Mouse (Mus musculus) midbrain, embryonic 15.5 days (tissue): Measurements from ENCODE around the gene Hydin. TPM values are rescaled to one million over a fixed set of nuclear protein-coding genes. Genes with fewer than 3 reads are reported as not detected.
"Not testable (repeated sequence)": the region's sequence is repeated elsewhere in the genome, so short reads cannot be mapped to it uniquely, and the experiment has no call there.

Experiments
- ATAC-seq: fragments of 200-750 bp; cut with Nextera tagmentation; replicated peaks from 2 replicates; pipeline ENCODE4 v1.8.0; 2017; ENCODE audit warnings: moderate TSS enrichment
- H3K27ac ChIP-seq: fragments of 300-500 bp; sonication (generic); 2 replicates; pipeline ENCODE4 v1.5.1; 2015; ENCODE audit warnings: mild to moderate bottlenecking, inconsistent platforms
- H3K27me3 ChIP-seq: fragments of 300-500 bp; sonication (generic); replicated peaks from 2 replicates; pipeline ENCODE4 v1.6.1; 2015; ENCODE audit warnings: inconsistent platforms
- H3K36me3 ChIP-seq: fragments of 300-500 bp; sonication (generic); replicated peaks from 2 replicates; pipeline ENCODE4 v1.6.1; 2015; ENCODE audit warnings: inconsistent platforms
- H3K4me1 ChIP-seq: fragments of 300-500 bp; sonication (generic); 2 replicates; pipeline ENCODE4 v1.6.1; 2015; ENCODE audit warnings: inconsistent platforms
- H3K4me2 ChIP-seq: fragments of 300-500 bp; sonication (generic); 2 replicates; pipeline ENCODE4 v1.6.1; 2015; ENCODE audit warnings: inconsistent platforms, mild to moderate bottlenecking, moderate library complexity
- H3K4me3 ChIP-seq: fragments of 300-500 bp; sonication (generic); 2 replicates; pipeline ENCODE4 v1.5.1; 2015; ENCODE audit warnings: mild to moderate bottlenecking, inconsistent platforms
- H3K9ac ChIP-seq: fragments of 300-500 bp; sonication (generic); 2 replicates; pipeline ENCODE4 v1.6.1; 2015; ENCODE audit warnings: mild to moderate bottlenecking, inconsistent platforms
- H3K9me3 ChIP-seq: fragments of 300-500 bp; sonication (generic); 2 replicates; pipeline ENCODE4 v1.6.1; 2016; ENCODE audit warnings: inconsistent platforms
- WGBS: fragments of 180-500 bp; shearing (Covaris S2); methylation state at CpG from one replicate; pipeline ENCODE4 v1.1.7; 2015; ENCODE audit warnings: mixed read lengths; 5-methylcytosine and 5-hydroxymethylcytosine counted together
- polyA plus RNA-seq: library from polyadenylated mRNA; unstranded; fragments of >200 nt; fragmentation: Nextera tagmentation; extraction: Ambion mirVana; gene quantifications from 2 replicates; pipeline ENCODE4 v1.2.1, GENCODE M21; 2015

The Hydin gene
- polyA plus RNA-seq, 1 experiment from 2014 or later = 0.44 TPM

DNA sequence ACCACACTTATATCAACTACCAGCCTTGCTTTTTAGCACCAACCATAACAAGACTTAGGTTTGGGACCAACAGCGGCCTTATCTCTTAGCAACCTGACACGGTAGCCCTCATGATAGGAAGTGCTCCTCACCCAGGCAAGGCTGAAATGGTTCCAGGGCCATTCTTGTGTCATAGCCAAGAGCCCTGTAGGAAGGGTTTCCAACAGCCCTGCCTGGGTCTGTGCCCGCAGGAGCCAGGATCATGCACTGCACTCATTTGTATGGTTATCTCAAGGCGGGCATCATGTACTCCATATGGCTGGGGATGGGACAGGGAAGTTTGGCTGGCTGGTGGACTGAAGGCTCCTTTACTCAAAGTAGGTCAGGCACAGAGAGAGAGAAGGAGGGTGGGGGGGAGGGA lies 3.9 kb downstream of the Hydin start:
- H3K4me3 ChIP-seq = no peak overlapping the region
- WGBS = 97% methylated on average over 4 of the region's 4 CpGs
- H3K9ac ChIP-seq = no peak overlapping the region
- H3K4me1 ChIP-seq = peaks cover 20% of the 10 kb centered on the region
- H3K27me3 ChIP-seq = no peaks in the 10 kb centered on the region
- no peak overlapping the region for H3K4me2 ChIP-seq
- no peaks in the 10 kb centered on the region for H3K36me3 ChIP-seq
- ATAC-seq = no peak
- no peaks in the 10 kb centered on the region for H3K9me3 ChIP-seq
- H3K27ac ChIP-seq = no peak overlapping the region

DNA sequence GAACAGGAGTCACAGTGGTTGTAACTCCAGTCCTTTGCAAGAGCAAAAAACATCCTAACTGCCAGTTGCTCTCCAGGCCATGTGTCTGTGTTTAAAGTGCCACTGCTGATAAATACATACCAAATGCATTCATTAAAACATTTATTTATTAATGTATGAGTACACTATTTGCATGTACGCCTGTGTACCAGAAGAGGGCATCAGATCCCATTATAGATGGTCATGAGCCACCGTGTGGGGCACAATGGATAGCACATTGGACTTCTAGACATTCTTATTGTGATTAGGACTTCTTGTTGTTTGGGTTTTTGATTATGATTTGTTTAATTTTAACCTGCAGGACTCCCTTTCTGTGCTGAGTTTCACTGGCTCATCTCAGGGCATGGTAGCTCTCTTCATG lies 6.6 kb downstream of the Hydin start:
- no peaks in the 10 kb centered on the region for H3K27me3 ChIP-seq
- no peak overlapping the region for H3K4me3 ChIP-seq
- WGBS = 62% methylated on average over 2 of the region's 2 CpGs
- H3K36me3 ChIP-seq = no peaks in the 10 kb centered on the region
- H3K9ac ChIP-seq = no peak overlapping the region
- H3K4me2 ChIP-seq = no peak overlapping the region
- H3K4me1 ChIP-seq = peaks cover 13% of the 10 kb centered on the region; the same call in 1 of the 2 replicates
- H3K27ac ChIP-seq = no peak overlapping the region
- no peak for ATAC-seq
- H3K9me3 ChIP-seq = no peaks in the 10 kb centered on the region

DNA sequence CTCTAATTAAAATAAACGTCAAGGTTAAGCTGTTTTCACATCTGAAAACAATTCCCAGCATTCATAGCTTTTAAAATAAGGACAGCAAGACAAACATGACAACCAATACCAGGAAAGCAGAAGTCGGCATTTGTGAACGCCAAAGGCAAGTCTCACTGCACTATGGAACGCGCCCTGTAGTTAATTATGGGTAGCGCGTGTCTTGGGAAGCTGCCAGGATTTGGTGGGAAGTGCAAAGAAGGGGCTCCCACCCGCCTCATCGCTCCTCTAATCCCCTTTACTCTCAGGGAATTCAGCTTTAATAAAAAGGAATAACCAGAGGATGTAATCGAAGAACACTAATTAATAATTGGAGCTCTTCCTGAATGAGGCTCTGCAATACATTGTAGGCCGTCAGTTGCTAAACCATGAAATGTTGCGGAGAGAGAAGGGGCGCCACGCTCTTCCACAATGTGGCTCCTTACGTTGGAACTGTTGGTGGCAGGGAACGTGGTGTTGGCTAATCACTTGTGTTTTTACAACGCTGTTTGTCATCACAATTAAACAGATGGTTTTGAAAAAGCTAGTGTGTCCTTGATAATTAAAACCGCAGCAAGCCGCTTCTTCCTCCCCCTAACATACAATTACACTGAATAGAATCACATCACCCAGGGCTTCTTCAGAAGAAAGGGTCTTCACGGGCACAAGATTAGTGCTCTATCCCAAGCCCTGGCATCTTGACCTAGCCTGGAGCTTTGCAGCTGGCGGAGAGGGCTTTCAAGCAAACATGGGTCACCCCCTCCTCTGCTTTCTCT lies 8.9 kb downstream of the Hydin start:
- H3K4me1 ChIP-seq = peaks cover 13% of the 10 kb centered on the region; the same call in 1 of the 2 replicates
- H3K4me3 ChIP-seq = no peak overlapping the region
- H3K9ac ChIP-seq = no peak overlapping the region
- peak overlapping the region; percentile 23 for H3K4me2 ChIP-seq
- no peaks in the 10 kb centered on the region for H3K36me3 ChIP-seq
- no peaks in the 10 kb centered on the region for H3K27me3 ChIP-seq
- WGBS = 43% methylated on average over 21 of the region's 21 CpGs
- ATAC-seq = peak; percentile 62; the same call in 1 of the 2 replicates
- no peaks in the 10 kb centered on the region for H3K9me3 ChIP-seq
- peak overlapping the region; percentile 69 for H3K27ac ChIP-seq

DNA sequence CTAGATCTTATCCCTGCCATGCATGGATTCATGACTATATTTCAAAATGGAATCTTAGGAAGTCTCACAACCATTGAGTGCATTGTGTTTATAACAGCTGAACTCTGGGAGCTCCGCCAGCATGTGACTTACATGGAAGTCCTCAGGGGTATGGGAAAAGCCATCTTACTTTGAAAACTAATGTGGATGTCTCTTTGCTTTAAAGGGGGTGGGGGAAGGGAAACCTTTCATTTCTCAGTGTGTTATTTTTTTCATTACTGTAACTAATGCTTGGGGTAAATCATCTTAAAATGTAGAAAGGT lies 9.4 kb downstream of the Hydin start:
- Histone ChIP-seq H3K9me3 (no peaks in the 10 kb centered on the region), H3K4me2 (peak overlapping the region; percentile 23; the same call in 1 of the 2 replicates), H3K36me3 (no peaks in the 10 kb centered on the region), H3K4me1 (peaks cover 13% of the 10 kb centered on the region; the same call in 1 of the 2 replicates), H3K4me3 (no peak overlapping the region), H3K27ac (peak overlapping the region; percentile 69), H3K27me3 (no peaks in the 10 kb centered on the region), H3K9ac (no peak overlapping the region)
- 78% methylated on average over 1 of the region's 1 CpGs for WGBS
- no peak for ATAC-seq

DNA sequence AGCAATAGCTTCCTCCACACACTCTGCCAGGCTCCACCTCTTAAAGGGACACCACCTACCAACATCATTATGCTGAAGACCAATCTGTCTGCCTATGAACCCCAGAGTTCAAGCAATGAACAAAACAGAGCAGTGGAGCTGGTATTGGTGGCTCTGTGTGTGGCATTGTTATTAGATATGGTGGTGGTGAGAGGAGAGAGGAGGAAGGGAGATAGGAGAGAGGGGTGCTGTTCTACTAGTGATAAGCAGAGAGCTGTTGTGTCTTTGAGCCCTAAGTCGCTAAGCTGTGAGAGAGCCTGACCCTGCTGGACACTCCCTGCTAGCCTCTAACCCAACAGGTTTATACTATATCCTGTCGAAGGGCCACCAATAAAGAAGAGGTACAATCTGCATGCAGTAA lies 45.9 kb downstream of the Hydin start:
- H3K4me1 ChIP-seq = peaks cover 17% of the 10 kb centered on the region
- no peak for ATAC-seq
- H3K4me2 ChIP-seq = no peak overlapping the region
- no peak overlapping the region for H3K4me3 ChIP-seq
- no peaks in the 10 kb centered on the region for H3K36me3 ChIP-seq
- H3K27ac ChIP-seq = no peak overlapping the region
- H3K9ac ChIP-seq = no peak overlapping the region
- H3K27me3 ChIP-seq = no peaks in the 10 kb centered on the region
- 89% methylated on average over 2 of the region's 2 CpGs for WGBS
- H3K9me3 ChIP-seq = no peaks in the 10 kb centered on the region

DNA sequence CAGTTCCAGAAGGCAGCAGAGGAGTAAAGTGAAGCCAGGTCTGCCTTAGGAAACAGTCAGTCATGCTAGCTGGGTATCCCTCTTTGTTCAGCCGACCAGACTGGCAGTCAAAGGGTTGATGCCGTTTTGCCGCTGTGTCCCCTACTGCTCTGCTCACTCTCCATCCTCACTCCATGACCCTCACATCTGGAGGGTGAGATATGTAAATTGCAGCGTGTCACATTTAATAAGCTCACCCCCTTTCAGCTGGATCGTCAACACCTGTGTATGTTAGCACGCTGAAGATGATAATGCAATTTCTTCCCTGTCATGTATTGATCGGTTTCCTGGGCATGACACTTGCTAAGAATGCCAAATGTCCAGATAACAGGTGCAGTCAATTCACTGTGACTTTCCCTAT lies 49.0 kb downstream of the Hydin start:
- H3K27me3 ChIP-seq = no peaks in the 10 kb centered on the region
- H3K9ac ChIP-seq = peak overlapping the region; percentile 14; the same call in 1 of the 2 replicates
- ATAC-seq = 0 out of 2 replicates have a peak, but pooled peaks have one; percentile 24
- no peaks in the 10 kb centered on the region for H3K9me3 ChIP-seq
- 33% methylated on average over 7 of the region's 7 CpGs for WGBS
- 0 out of 2 replicates have a peak overlapping the region, but pooled peaks have one; percentile 2 for H3K4me3 ChIP-seq
- H3K4me1 ChIP-seq = peaks cover 21% of the 10 kb centered on the region
- H3K27ac ChIP-seq = peak overlapping the region; percentile 29; the same call in 1 of the 2 replicates
- H3K36me3 ChIP-seq = no peaks in the 10 kb centered on the region
- H3K4me2 ChIP-seq = peak overlapping the region; percentile 37

DNA sequence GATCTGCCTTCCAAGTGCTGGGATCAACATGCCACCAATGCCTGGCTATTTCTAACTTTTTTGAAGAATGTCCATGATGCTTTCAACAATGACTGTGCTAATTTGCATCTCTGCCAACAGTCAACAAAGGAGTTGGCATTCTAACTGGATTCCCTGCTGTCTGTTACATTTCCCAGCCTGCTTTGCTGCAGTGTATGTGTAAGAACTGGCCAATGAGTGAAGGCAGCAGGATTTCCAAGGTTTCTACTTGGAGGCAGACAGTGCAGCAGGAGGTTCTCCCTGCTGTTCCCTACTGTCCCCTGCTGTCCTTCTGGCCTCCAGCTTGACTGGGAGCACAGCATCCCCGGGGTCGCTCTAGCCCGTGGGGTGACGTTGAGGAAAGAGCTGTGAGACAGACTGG lies 52.8 kb downstream of the Hydin start:
- ATAC-seq = no peak
- no peaks in the 10 kb centered on the region for H3K9me3 ChIP-seq
- H3K27me3 ChIP-seq = no peaks in the 10 kb centered on the region
- no peak overlapping the region for H3K27ac ChIP-seq
- H3K4me1 ChIP-seq = peaks cover 21% of the 10 kb centered on the region
- WGBS = 66% methylated on average over 4 of the region's 4 CpGs
- no peak overlapping the region for H3K4me3 ChIP-seq
- H3K9ac ChIP-seq = no peak overlapping the region
- H3K36me3 ChIP-seq = no peaks in the 10 kb centered on the region
- H3K4me2 ChIP-seq = no peak overlapping the region

DNA sequence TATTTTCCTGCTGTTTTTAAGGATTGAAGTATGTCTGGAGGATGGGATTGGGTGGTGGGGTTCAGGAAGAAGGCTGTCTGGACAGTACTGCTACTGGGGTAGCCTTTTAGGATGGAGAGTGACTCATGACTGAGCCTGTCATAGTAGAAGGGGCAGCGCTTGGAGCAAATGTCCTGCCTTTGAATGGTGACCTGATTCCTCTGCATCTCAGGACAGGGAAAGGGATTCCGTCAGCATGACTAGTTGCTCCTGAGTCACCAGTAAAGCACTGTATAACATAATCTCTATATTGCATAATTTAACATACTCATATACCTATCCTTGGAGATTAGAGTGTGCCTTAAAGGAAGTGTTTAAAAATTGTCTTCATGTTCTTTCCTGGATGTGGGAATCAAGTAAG lies 54.7 kb downstream of the Hydin start:
- ATAC-seq = no peak
- Histone ChIP-seq H3K4me1 (peaks cover 11% of the 10 kb centered on the region), H3K4me3 (no peak overlapping the region), H3K27ac (no peak overlapping the region), H3K9ac (no peak overlapping the region), H3K4me2 (no peak overlapping the region), H3K9me3 (no peaks in the 10 kb centered on the region), H3K27me3 (no peaks in the 10 kb centered on the region), H3K36me3 (no peaks in the 10 kb centered on the region)
- 83% methylated on average over 2 of the region's 2 CpGs for WGBS

DNA sequence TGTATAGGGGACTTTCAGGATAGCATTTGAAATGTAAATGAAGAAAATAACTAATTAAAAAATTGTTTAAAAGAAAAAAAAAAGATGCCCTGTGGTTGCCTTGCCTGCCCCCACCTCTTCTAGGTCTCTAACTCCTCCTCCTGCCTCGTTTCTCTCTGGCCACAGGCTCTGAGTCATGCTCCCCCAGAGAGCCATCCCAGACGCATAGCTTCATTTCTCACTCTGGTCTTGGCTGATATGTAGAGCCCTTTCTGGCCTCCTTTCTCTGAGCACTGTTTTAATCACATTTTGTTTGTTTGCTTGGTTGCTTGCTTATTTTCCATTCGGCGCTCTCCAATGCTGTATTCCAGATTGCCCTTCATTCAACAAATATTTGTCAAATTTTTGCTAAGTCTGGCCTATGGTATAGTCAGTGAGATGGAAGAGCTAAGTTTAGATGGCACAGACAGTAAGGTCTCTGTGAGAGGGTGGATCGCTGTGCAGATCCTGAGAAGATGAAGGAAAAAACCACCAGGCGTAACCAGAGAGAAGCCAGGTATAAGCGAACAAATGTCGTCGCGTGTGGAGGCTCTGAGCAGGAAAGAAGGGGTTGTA lies 57.3 kb downstream of the Hydin start:
- no peaks in the 10 kb centered on the region for H3K36me3 ChIP-seq
- WGBS = 83% methylated on average over 10 of the region's 10 CpGs
- no peaks in the 10 kb centered on the region for H3K9me3 ChIP-seq
- no peak overlapping the region for H3K9ac ChIP-seq
- H3K4me2 ChIP-seq = no peak overlapping the region
- no peak for ATAC-seq
- H3K4me1 ChIP-seq = no peaks in the 10 kb centered on the region
- no peaks in the 10 kb centered on the region for H3K27me3 ChIP-seq
- H3K27ac ChIP-seq = no peak overlapping the region
- no peak overlapping the region for H3K4me3 ChIP-seq

DNA sequence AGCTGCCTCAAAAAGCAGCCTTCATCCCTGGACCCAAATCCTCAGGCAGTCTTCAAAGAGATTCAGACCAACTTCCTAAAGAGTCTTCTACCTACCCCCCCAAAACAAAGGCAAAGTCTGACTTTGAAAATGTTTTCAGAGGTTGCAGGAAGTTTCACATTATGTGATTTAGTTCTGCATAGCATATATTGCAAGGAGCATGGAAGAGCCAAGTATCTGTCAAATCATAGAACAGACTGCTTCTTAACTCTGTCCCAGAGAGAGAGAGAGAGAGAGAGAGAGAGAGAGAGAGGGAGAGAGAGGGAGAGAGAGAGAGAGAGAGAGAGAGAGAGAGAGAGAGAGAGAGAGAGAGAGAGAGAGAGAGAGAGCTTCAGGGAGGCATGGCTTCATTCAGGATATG lies 60.3 kb downstream of the Hydin start:
- not testable (repeated sequence) for H3K9ac ChIP-seq, H3K9me3 ChIP-seq, ATAC-seq, H3K4me2 ChIP-seq, H3K27me3 ChIP-seq, H3K4me3 ChIP-seq, H3K4me1 ChIP-seq, H3K27ac ChIP-seq, H3K36me3 ChIP-seq

DNA sequence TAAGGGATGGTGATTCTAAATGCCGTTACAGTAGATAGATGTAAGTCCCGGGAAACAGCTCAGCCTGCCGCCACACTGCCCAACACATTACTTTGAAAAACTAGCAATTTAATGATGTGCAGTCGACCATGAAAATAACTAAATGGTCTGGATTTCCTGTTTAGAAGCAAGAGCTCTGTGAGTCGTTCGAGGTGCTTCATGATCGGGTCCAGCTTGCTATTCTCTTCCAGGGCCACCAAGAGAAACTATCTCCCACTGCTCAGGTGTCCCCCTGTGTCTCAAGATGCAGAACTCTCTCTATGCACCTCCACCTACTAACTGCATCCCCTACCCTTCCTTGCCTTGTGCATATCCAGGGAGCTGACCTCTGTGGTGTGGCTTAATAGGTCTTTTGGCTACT lies 66.6 kb downstream of the Hydin start:
- Histone ChIP-seq H3K4me2 (no peak overlapping the region), H3K9me3 (no peaks in the 10 kb centered on the region), H3K27me3 (no peaks in the 10 kb centered on the region), H3K9ac (no peak overlapping the region), H3K4me1 (no peaks in the 10 kb centered on the region), H3K27ac (no peak overlapping the region), H3K4me3 (no peak overlapping the region), H3K36me3 (no peaks in the 10 kb centered on the region)
- WGBS = 69% methylated on average over 7 of the region's 7 CpGs
- ATAC-seq = no peak

DNA sequence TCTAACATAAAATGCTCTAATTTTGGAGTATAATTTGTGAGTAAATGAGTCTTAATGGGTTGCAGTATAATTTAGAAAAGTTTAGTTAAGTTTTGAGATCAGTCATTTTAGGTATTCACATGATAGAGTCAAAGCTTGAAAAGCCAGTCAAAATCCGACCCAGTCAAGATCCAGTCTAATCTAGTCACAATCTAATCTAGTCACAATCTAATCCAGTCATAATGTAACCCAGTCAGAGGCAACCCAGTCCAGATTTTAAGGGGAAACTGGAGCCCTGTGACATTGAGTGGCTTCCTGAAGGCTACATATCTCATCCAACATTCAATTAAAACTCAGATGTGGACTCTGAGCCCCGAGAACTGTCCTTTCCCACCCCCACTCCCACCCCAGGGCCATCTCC lies 72.7 kb downstream of the Hydin start:
- H3K4me3 ChIP-seq = no peak overlapping the region
- 79% methylated on average over 2 of the region's 2 CpGs for WGBS
- ATAC-seq = no peak

More for the DNA sequence above, 72.7 kb downstream of the Hydin start:
- Histone ChIP-seq H3K4me2 (no peak overlapping the region), H3K36me3 (no peaks in the 10 kb centered on the region), H3K27ac (no peak overlapping the region), H3K4me1 (no peaks in the 10 kb centered on the region), H3K9me3 (no peaks in the 10 kb centered on the region), H3K9ac (no peak overlapping the region), H3K27me3 (no peaks in the 10 kb centered on the region)
